Mouse (Mus musculus) liver, embryonic 14.5 days (tissue): ENCODE results near the gene Hrh3. TPM values are rescaled to one million over a fixed set of nuclear protein-coding genes. Genes with fewer than 3 reads are reported as not detected.
A peak's percentile ranks its signal among the peaks of the same experiment; 100 is the strongest.

Source experiments
- ATAC-seq: fragments of 200-750 bp; cut with Nextera tagmentation; 2 replicates; pipeline ENCODE4 v1.8.0; 2017; ENCODE audit warnings: moderate number of reproducible peaks, mild to moderate bottlenecking, moderate library complexity; ENCODE audit not compliant: insufficient read depth
- DNase-seq, 3 experiments: peaks; one replicate each; pipeline ENCODE4 v3.0.0-alpha.2; 2012 to 2013; ENCODE audit warnings: low read depth in 3 of 3, low spot score in 3 of 3
- H3K27ac ChIP-seq: fragments of 300-500 bp; sonication (generic); 2 replicates; pipeline ENCODE4 v1.5.1; 2014; ENCODE audit warnings: moderate library complexity, mild to moderate bottlenecking, control low read depth, inconsistent platforms
- H3K27me3 ChIP-seq: fragments of 300-500 bp; sonication (generic); 2 replicates; pipeline ENCODE4 v1.6.1; 2014; ENCODE audit warnings: mild to moderate bottlenecking, low read length, moderate library complexity; ENCODE audit not compliant: control insufficient read depth, insufficient read depth
- H3K36me3 ChIP-seq: fragments of 300-500 bp; sonication (generic); replicated peaks from 2 replicates; pipeline ENCODE4 v1.6.1; 2014; ENCODE audit warnings: low read depth; ENCODE audit not compliant: control insufficient read depth, insufficient read depth
- H3K4me1 ChIP-seq, 2 experiments: fragments of 200-500 bp in 1 of 2; fragments of 300-500 bp in 1 of 2; sonication (generic) in 1 of 2; replicated peaks; 2 replicates each; pipeline ENCODE4 v1.6.1; 2012 to 2014; ENCODE audit warnings: antibody characterized with exemption in 1 of 2, inconsistent platforms in 1 of 2, low read length in 1 of 2; ENCODE audit not compliant: control insufficient read depth in 2 of 2, insufficient read depth in 2 of 2
- H3K4me2 ChIP-seq: fragments of 300-500 bp; sonication (generic); 2 replicates; pipeline ENCODE4 v1.6.1; 2014; ENCODE audit warnings: low read depth, mild to moderate bottlenecking, control low read depth, moderate library complexity
- H3K4me3 ChIP-seq, 2 experiments: fragments of 200-500 bp in 1 of 2; fragments of 300-500 bp in 1 of 2; sonication (generic) in 1 of 2; 2 replicates each; pipeline ENCODE4 v1.5.1; 2012 to 2014; ENCODE audit warnings: low read depth in 2 of 2, low read length in 2 of 2, mild to moderate bottlenecking in 2 of 2, control low read depth in 1 of 2, inconsistent platforms in 1 of 2, moderate library complexity in 1 of 2; ENCODE audit not compliant: insufficient read depth in 1 of 2
- H3K9ac ChIP-seq: fragments of 300-500 bp; sonication (generic); replicated peaks from 2 replicates; pipeline ENCODE4 v1.6.1; 2014; ENCODE audit warnings: mild to moderate bottlenecking, control low read depth, moderate library complexity
- H3K9me3 ChIP-seq: fragments of 300-500 bp; sonication (generic); 2 replicates; pipeline ENCODE4 v1.6.1; 2016; ENCODE audit warnings: low read length, mixed read lengths; ENCODE audit not compliant: control insufficient read depth
- CTCF ChIP-seq: IDR thresholded peaks from 2 replicates; pipeline ENCODE4 v1.5.1; 2016; ENCODE audit warnings: antibody characterized with exemption, low read depth, control low read depth
- EP300 ChIP-seq: IDR thresholded peaks from 2 replicates; pipeline ENCODE4 v1.6.1; 2016; ENCODE audit warnings: antibody characterized with exemption, low read depth
- WGBS: fragments of 180-500 bp; shearing (Covaris S2); extraction: QIAGEN DNeasy Blood & Tissue Kit; methylation state at CpG from one replicate; pipeline ENCODE4 v1.1.7; 2014; ENCODE audit not compliant: insufficient replicate concordance; 5-methylcytosine and 5-hydroxymethylcytosine counted together
- polyA plus RNA-seq, 2 experiments: library from polyadenylated mRNA; depleted of rRNA in 1 of 2; stranded (reverse) in 1 of 2; unstranded in 1 of 2; fragments of >200 nt; fragmentation: Nextera tagmentation in 1 of 2; extraction: Ambion mirVana in 1 of 2; gene quantifications; 2 replicates each; pipeline versions ENCODE4 v1.2.1 to v1.2.3; 2012 to 2014

The Hrh3 gene
- polyA plus RNA-seq, 2 experiments = not detected

GRCm38 (mm10) chr2:180133911-180134310 lies 29.6 kb upstream of the Hrh3 start:
- ATAC-seq (no peak), DNase-seq (no peak)
- Histone ChIP-seq H3K27ac (no peak overlapping the region), H3K9me3 (no peaks in the 10 kb centered on the region), H3K9ac (no peak overlapping the region), H3K4me1 (peaks cover 0 to 9% of the 10 kb centered on the region in 2 experiments; a peak in 2 of 4 replicates), H3K4me3 (no peak overlapping the region), H3K36me3 (no peaks in the 10 kb centered on the region), H3K4me2 (no peak overlapping the region), H3K27me3 (no peaks in the 10 kb centered on the region)
- 61% methylated on average over 3 of the region's 3 CpGs for WGBS
- no peak for TF ChIP-seq CTCF
- no peak for TF ChIP-seq EP300

GRCm38 (mm10) chr2:180133231-180133630 lies 28.9 kb upstream of the Hrh3 start:
- DNase-seq (no peak), ATAC-seq (no peak)
- no peak overlapping the region for H3K27ac ChIP-seq
- H3K36me3 ChIP-seq = no peaks in the 10 kb centered on the region
- TF ChIP-seq EP300 (no peak), CTCF (no peak)
- no peak overlapping the region for H3K4me2 ChIP-seq
- peaks cover 0 to 9% of the 10 kb centered on the region in 2 experiments; a peak in 2 of 4 replicates for H3K4me1 ChIP-seq
- H3K27me3 ChIP-seq = no peaks in the 10 kb centered on the region
- no peaks in the 10 kb centered on the region for H3K9me3 ChIP-seq
- 31% methylated on average over 4 of the region's 4 CpGs for WGBS
- H3K4me3 ChIP-seq = no peak overlapping the region
- no peak overlapping the region for H3K9ac ChIP-seq

- no peaks in the 10 kb centered on the region for H3K27me3 ChIP-seq
- WGBS = 51% methylated on average over 1 of the region's 1 CpGs
- DNase-seq (no peak), ATAC-seq (no peak)
- no peaks in the 10 kb centered on the region for H3K9me3 ChIP-seq
- no peak overlapping the region for H3K4me3 ChIP-seq
- H3K27ac ChIP-seq = no peak overlapping the region
- H3K36me3 ChIP-seq = no peaks in the 10 kb centered on the region
- H3K4me2 ChIP-seq = no peak overlapping the region
- H3K4me1 ChIP-seq = peaks cover 0 to 2% of the 10 kb centered on the region in 2 experiments; a peak in 2 of 4 replicates
- TF ChIP-seq EP300 (no peak), CTCF (no peak)
- no peak overlapping the region for H3K9ac ChIP-seq
Measured at GRCm38 (mm10) chr2:180127675-180128074, 23.4 kb upstream of the Hrh3 start.

GRCm38 (mm10) chr2:180126195-180126594 lies 21.9 kb upstream of the Hrh3 start:
- H3K4me3 ChIP-seq = no peak overlapping the region
- H3K4me1 ChIP-seq = peaks cover 0 to 2% of the 10 kb centered on the region in 2 experiments; a peak in 2 of 4 replicates
- ATAC-seq (no peak), DNase-seq (no peak)
- no peaks in the 10 kb centered on the region for H3K27me3 ChIP-seq
- no peak overlapping the region for H3K27ac ChIP-seq
- no peaks in the 10 kb centered on the region for H3K36me3 ChIP-seq
- no peak overlapping the region for H3K9ac ChIP-seq
- TF ChIP-seq EP300 (no peak), CTCF (no peak)
- H3K9me3 ChIP-seq = no peaks in the 10 kb centered on the region
- no peak overlapping the region for H3K4me2 ChIP-seq
- WGBS = 19% methylated on average over 4 of the region's 4 CpGs

- no peak for ATAC-seq
- TF ChIP-seq CTCF = peak; percentile 35; the same call in 1 of the 2 replicates
- TF ChIP-seq EP300 = no peak
- WGBS = 61% methylated on average over 2 of the region's 2 CpGs
- Histone ChIP-seq H3K9me3 (no peaks in the 10 kb centered on the region), H3K4me1 (peaks cover 7% of the 10 kb centered on the region in 2 experiments), H3K27ac (no peak overlapping the region), H3K9ac (no peak overlapping the region), H3K4me3 (no peak overlapping the region), H3K27me3 (no peaks in the 10 kb centered on the region), H3K4me2 (no peak overlapping the region), H3K36me3 (no peaks in the 10 kb centered on the region)
- DNase-seq = no peak
Measured at GRCm38 (mm10) chr2:180124192-180124591, 19.9 kb upstream of the Hrh3 start.
